Mouse (Mus musculus) layer of hippocampus, adult 6 months (tissue): ENCODE data around the gene Gm3629. TPM values are rescaled to one million over a fixed set of nuclear protein-coding genes. Genes with fewer than 3 reads are reported as not detected.

Source experiments
- long read RNA-seq, 2 experiments: library from polyadenylated mRNA; unstranded; transcript quantifications; one replicate each; pipeline ENCODE4 v2.0.0; 2019 to 2020
- polyA plus RNA-seq: library from polyadenylated mRNA; unstranded; fragments of <200 nt; fragmentation: Nextera tagmentation; gene quantifications from 2 replicates; pipeline ENCODE4 v1.2.3, GENCODE M21; 2021

The Gm3629 gene
- polyA plus RNA-seq: not detected in 2 replicates
- long read RNA-seq, experiment 1: 0 reads
- long read RNA-seq, experiment 2, partial matches to known transcripts: 0 of 1 reads
- long read RNA-seq, experiment 2, other reads (novel, unspliced or antisense): 0 of 1 reads

DNA sequence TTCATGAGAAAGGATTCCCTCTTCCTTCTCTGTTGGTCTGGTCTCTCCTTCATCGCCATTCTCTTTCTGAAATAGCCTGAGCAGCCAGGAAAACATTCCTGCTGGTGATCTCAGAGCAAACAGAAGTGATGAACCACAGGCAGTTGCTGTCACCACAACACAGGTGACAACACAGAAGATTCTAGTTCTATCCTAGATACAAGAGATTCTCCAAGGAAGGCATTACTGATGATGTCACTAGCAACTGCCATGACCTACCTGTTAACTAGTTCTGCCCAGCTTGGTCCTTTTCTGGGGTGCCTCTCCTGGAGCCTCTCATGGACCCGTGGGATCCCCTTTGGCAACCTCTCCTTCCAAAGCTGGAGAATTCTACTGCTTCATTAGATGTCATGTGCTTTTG is at the start of gene Gm3629:
Gene Gm3629, minus strand, starts transcription at position 101 of the 400 bp plus-strand sequence.

DNA sequence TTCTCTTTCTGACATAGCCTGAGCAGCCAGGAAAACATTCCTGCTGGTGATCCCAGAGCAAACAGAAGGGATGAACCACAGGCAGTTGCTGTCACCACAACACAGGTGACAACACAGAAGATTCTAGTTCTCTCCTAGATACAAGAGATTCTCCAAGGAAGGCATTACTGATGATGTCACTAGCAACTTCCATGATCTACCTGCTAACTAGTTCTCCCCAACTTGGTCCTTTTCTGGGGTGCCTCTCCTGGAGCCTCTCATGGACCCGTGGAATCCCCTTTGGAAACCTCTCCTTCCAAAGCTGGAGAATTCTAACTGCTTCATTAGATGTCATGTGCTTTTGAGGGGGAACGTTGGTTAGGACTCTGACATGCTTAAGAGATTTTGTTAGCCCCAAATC is 31.9 kb upstream of the Gm3629 start, which contains the start of gene Gm3460:
Gene Gm3460, minus strand, starts transcription at position 101 of the 400 bp plus-strand sequence.

DNA sequence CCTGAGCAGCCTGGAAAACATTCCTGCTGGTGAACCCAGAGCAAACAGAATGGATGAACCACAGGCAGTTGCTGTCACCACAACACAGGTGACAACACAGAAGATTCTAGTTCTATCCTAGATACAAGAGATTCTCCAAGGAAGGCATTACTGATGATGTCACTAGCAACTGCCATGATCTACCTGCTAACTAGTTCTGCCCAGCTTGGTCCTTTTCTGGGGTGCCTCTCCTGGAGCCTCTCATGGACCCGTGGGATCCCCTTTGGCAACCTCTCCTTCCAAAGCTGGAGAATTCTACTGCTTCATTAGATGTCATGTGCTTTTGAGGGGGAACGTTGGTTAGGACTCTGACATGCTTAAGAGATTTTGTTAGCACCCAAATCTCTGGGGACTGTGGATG is 53.2 kb downstream of the Gm3629 start, which contains the start of gene Gm8356:
Gene Gm8356, minus strand, starts transcription at position 101 of the 400 bp plus-strand sequence.

Other genes starting within 250 kb of the Gm3629 start
- not detected in 2 replicates for gene Gm3618, start 246.9 kb downstream of the Gm3629 start, polyA plus RNA-seq
- not detected in 2 replicates for gene Gm16440, start 200.3 kb downstream of the Gm3629 start, polyA plus RNA-seq
- 0.14 and 0.38 TPM in 2 replicates for gene Gm3591, start 178.1 kb downstream of the Gm3629 start, polyA plus RNA-seq
- gene Gm3594, start 146.0 kb downstream of the Gm3629 start, polyA plus RNA-seq: not detected in 2 replicates
- not detected in 2 replicates for gene Gm8356, start 53.3 kb downstream of the Gm3629 start, polyA plus RNA-seq
- not detected in 2 replicates for gene Gm3460, start 31.8 kb upstream of the Gm3629 start, polyA plus RNA-seq
- gene Gm10251, start 93.6 kb upstream of the Gm3629 start, polyA plus RNA-seq: not detected in 2 replicates
- not detected in 2 replicates for gene Gm8050, start 129.6 kb upstream of the Gm3629 start, polyA plus RNA-seq
- gene Gm3636, start 151.7 kb upstream of the Gm3629 start, polyA plus RNA-seq: 1.8 and 2.0 TPM in 2 replicates
- gene Gm8362, start 183.8 kb upstream of the Gm3629 start, polyA plus RNA-seq: not detected in 2 replicates
- gene Gm3642, start 249.7 kb upstream of the Gm3629 start, polyA plus RNA-seq: not detected in 2 replicates